Mouse (Mus musculus) megakaryocyte, embryonic 14.5 days (primary cell): ENCODE measurements around the gene Edn2.

Source experiments
- FLI1 ChIP-seq: IDR thresholded peaks from 2 replicates; pipeline ENCODE4 v1.6.1; 2012; ENCODE audit warnings: low read length, inconsistent platforms, mixed read lengths
- GATA1 ChIP-seq: IDR thresholded peaks from 3 replicates; pipeline ENCODE4 v1.6.1; 2012; ENCODE audit warnings: mixed read lengths, low read length, inconsistent platforms, borderline replicate concordance

- TF ChIP-seq GATA1, result no peak
- TF ChIP-seq FLI1, result no peak
Observed at GRCm38 (mm10) chr4:120127333-120127732, 33.7 kb upstream of the Edn2 start.
